Mouse (Mus musculus) MEL (cell line): ENCODE results near the gene Yrdc.

Experiments
- CTCF ChIP-seq, 3 experiments: IDR thresholded peaks in 2 of 3; conservative IDR thresholded peaks in 1 of 3; 2 replicates each; pipeline ENCODE4 v1.5.1; 2011 to 2012; ENCODE audit warnings: low read length in 3 of 3, low read depth in 2 of 3, mild to moderate bottlenecking in 2 of 3, improper control_type of control experiment in 1 of 3, inconsistent platforms in 1 of 3, mixed read lengths in 1 of 3, moderate library complexity in 1 of 3; ENCODE audit not compliant: control insufficient read depth in 1 of 3, insufficient read depth in 1 of 3, poor library complexity in 1 of 3, severe bottlenecking in 1 of 3
- EP300 ChIP-seq, 2 experiments: IDR thresholded peaks; 2 replicates each; pipeline ENCODE4 v1.6.1; 2011; ENCODE audit warnings: improper control_type of control experiment in 2 of 2, low read length in 2 of 2, low read depth in 1 of 2, mild to moderate bottlenecking in 1 of 2
- GATA1 ChIP-seq: IDR thresholded peaks from 2 replicates; pipeline ENCODE4 v1.6.1; 2011; ENCODE audit warnings: low read depth, low read length, improper control_type of control experiment
- HCFC1 ChIP-seq: IDR thresholded peaks from 2 replicates; pipeline ENCODE4 v1.6.1; 2012; ENCODE audit warnings: low read depth, mild to moderate bottlenecking, inconsistent platforms, low read length, improper control_type of control experiment, moderate library complexity
- MAFK ChIP-seq: IDR thresholded peaks from 2 replicates; pipeline ENCODE4 v1.6.1; 2011; ENCODE audit warnings: low read depth, mild to moderate bottlenecking, low read length, improper control_type of control experiment, borderline replicate concordance
- MAX ChIP-seq: IDR thresholded peaks from 2 replicates; pipeline ENCODE4 v1.6.1; 2011; ENCODE audit warnings: low read length, improper control_type of control experiment
- POLR2AphosphoS2 ChIP-seq: IDR thresholded peaks from 2 replicates; pipeline ENCODE4 v1.6.1; 2011; ENCODE audit warnings: low read length, improper control_type of control experiment
- POLR2AphosphoS5 ChIP-seq: IDR thresholded peaks from 2 replicates; pipeline ENCODE4 v1.6.1; 2012; ENCODE audit warnings: low read depth, borderline replicate concordance, mild to moderate bottlenecking, inconsistent platforms, low read length, moderate library complexity, mixed read lengths
- SMC3 ChIP-seq: IDR thresholded peaks from 2 replicates; pipeline ENCODE4 v1.6.1; 2011; ENCODE audit warnings: low read depth, low read length, improper control_type of control experiment
- UBTF ChIP-seq: IDR thresholded peaks from 2 replicates; pipeline ENCODE4 v1.6.1; 2012; ENCODE audit warnings: low read depth, mild to moderate bottlenecking, inconsistent platforms, low read length, improper control_type of control experiment, moderate library complexity, borderline replicate concordance; ENCODE audit not compliant: insufficient read depth
- ZMIZ1 ChIP-seq: IDR thresholded peaks from 2 replicates; pipeline ENCODE4 v1.6.1; 2012; ENCODE audit warnings: low read depth, mild to moderate bottlenecking, inconsistent platforms, low read length, improper control_type of control experiment, moderate library complexity

GRCm38 (mm10) chr4:124850933-124851658 is 617 bp downstream of the Yrdc start, which contains the start of gene 1110065P20Rik:
- TF ChIP-seq CTCF (IDR thresholded peaks at IDR 0.05 in 2 of 3, conservative IDR thresholded peaks at IDR 0.05 in 1 of 3; ENCODE audit: control insufficient read depth in 1 of 3, insufficient read depth in 1 of 3, low read depth in 2 of 3, low read length in 3 of 3, poor library complexity in 1 of 3, severe bottlenecking in 1 of 3) (no peak), MAX (peak; percentile 55; the same call in 1 of the 2 replicates), EP300 (IDR thresholded peaks at IDR 0.05; ENCODE audit: low read depth in 1 of 2, low read length in 2 of 2) (no peak), GATA1 (no peak), SMC3 (no peak), UBTF (no peak), POLR2AphosphoS5 (no peak), ZMIZ1 (no peak; the same call in 1 of the 2 replicates), POLR2AphosphoS2 (no peak; the same call in 1 of the 2 replicates), HCFC1 (no peak; the same call in 1 of the 2 replicates), MAFK (no peak)
